Mouse (Mus musculus): ENCODE data around the gene Nol3. TPM values are rescaled to one million over a fixed set of nuclear protein-coding genes. Genes with fewer than 3 reads are reported as not detected.
A peak's percentile ranks its signal among the peaks of the same experiment; 100 is the strongest.
"Not testable (repeated sequence)": the region's sequence is repeated elsewhere in the genome, so short reads cannot be mapped to it uniquely, and the experiment has no call there.

Nol3 gene
- 1.2 and 1.4 TPM in 2 replicates for polyA plus RNA-seq (2015; fragmentation: Nextera tagmentation; extraction: Ambion mirVana)

DNA sequence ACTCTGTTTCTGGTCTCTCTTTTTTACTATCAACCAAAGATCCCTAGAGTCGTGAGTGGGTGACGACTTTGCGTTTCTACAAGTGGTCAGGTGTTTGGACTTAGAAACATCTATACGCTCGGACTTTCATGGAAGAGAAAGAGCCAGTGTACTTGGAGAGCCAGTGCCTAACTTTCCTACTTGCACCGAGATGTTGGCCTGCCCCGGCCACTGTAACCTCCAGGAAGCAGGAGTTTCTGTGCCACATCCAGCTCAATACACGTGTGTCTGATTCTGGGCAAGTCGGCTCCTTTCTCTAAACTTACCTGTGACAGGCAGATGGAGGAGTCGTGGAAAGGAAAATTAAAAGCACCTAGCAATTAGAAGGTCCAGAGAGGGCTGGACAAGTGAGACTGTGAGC is at the start of gene Nol3:
Gene Nol3, plus strand, starts transcription at position 301 of the 400 bp plus-strand sequence.
- peak within 1 kb of the TSS; percentile 41 for H3K9ac ChIP-seq (ENCODE audit: low read length)
- H3K36me3 ChIP-seq (ENCODE audit: control insufficient read depth, insufficient read depth, low read length): no peaks in the 10 kb centered on the region
- H3K27ac ChIP-seq (replicated peaks): no peak within 1 kb of the TSS
- 7% methylated on average over 10 of the region's 10 CpGs for WGBS
- no peaks in the 10 kb centered on the region; the same call in 1 of the 2 replicates for H3K4me1 ChIP-seq (replicated peaks; ENCODE audit: control insufficient read depth, insufficient read depth)
- no peaks in the 10 kb centered on the region for H3K9me3 ChIP-seq (ENCODE audit: control insufficient read depth, low read length)
- ATAC-seq (ENCODE audit: low FRiP score, low TSS enrichment) (no peak), DNase-seq (ENCODE audit: low spot score) (no peak)
- TF ChIP-seq EP300 (optimal IDR thresholded peaks at IDR 0.05) (no peak), CTCF (IDR thresholded peaks at IDR 0.05; ENCODE audit: low read depth) (no peak)
- H3K4me2 ChIP-seq (replicated peaks; ENCODE audit: low read depth): peak within 1 kb of the TSS; percentile 67
- H3K4me3 ChIP-seq (ENCODE audit: low read depth, low read length): peak within 1 kb of the TSS; percentile 40
- H3K27me3 ChIP-seq (ENCODE audit: control insufficient read depth, insufficient read depth, low read length): peaks cover 2% of the 10 kb centered on the region; the same call in 1 of the 2 replicates

- no peak for TF ChIP-seq CTCF (IDR thresholded peaks at IDR 0.05; ENCODE audit: low read depth)
- no peak for TF ChIP-seq EP300 (optimal IDR thresholded peaks at IDR 0.05)
- Histone ChIP-seq H3K9me3 (ENCODE audit: control insufficient read depth, low read length) (no peaks in the 10 kb centered on the region), H3K36me3 (ENCODE audit: control insufficient read depth, insufficient read depth, low read length) (no peaks in the 10 kb centered on the region; the same call in 1 of the 2 replicates), H3K27me3 (ENCODE audit: control insufficient read depth, insufficient read depth, low read length) (no peaks in the 10 kb centered on the region), H3K4me2 (replicated peaks; ENCODE audit: low read depth) (no peak overlapping the region), H3K9ac (ENCODE audit: low read length) (no peak overlapping the region), H3K4me1 (replicated peaks; ENCODE audit: control insufficient read depth, insufficient read depth) (no peaks in the 10 kb centered on the region), H3K4me3 (ENCODE audit: low read depth, low read length) (no peak overlapping the region), H3K27ac (replicated peaks) (no peak overlapping the region; the same call in 1 of the 2 replicates)
- WGBS: 78% methylated on average over 12 of the region's 12 CpGs
- ATAC-seq (ENCODE audit: low FRiP score, low TSS enrichment): no peak
- no peak for DNase-seq (ENCODE audit: low spot score)
These were observed 44.2 kb upstream of the Nol3 start for GRCm38 (mm10) chr8:105231503-105232320.

- H3K27me3 ChIP-seq (ENCODE audit: control insufficient read depth, insufficient read depth, low read length); H3K4me1 ChIP-seq (replicated peaks; ENCODE audit: control insufficient read depth, insufficient read depth); H3K9me3 ChIP-seq (ENCODE audit: control insufficient read depth, low read length); H3K4me2 ChIP-seq (replicated peaks; ENCODE audit: low read depth); H3K9ac ChIP-seq (ENCODE audit: low read length); H3K27ac ChIP-seq (replicated peaks); H3K36me3 ChIP-seq (ENCODE audit: control insufficient read depth, insufficient read depth, low read length); DNase-seq (ENCODE audit: low spot score); H3K4me3 ChIP-seq (ENCODE audit: low read depth, low read length); ATAC-seq (ENCODE audit: low FRiP score, low TSS enrichment): not testable (repeated sequence)
- WGBS: 85% methylated on average over 4 of the region's 4 CpGs
These were observed 43.6 kb upstream of the Nol3 start for GRCm38 (mm10) chr8:105232321-105232693.

DNA sequence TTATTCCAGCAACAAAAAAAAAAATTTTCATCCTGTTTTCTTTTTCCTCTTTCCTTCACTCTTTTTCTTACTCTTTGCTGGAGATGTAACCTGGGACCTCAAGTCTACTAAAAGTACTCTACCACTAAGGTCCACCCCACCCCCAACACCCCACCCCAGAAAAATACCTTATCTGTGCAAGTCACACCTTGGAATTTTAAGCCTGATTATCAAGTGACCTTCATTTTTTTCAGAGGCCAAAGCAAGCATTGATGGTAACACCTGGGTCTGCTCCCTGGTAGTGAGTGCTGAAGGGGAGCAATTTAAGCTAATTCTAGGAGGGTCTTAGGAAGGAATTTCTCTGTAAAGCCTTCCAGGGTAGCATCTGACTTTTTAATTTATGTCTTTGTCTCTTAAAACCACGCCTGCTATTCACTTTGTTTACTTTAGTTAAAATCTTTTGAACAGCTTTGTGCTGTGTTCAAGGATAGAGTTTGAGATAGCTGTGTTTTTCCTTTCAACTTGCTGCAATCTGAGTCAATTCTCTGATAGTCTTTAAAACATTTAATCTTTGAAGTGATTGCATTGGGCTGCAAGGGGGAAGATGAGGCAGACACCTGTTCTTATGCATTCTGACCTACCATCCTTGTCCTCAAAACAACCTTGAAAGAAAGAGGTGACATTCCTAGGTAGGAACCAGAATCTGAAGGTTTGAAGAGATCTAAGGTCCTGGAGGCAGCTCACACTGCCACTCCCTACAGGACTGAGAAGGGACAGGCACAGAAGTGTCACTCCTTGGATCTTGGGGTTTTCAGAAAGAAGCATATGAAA is 42.6 kb upstream of the Nol3 start:
- H3K4me3 ChIP-seq (ENCODE audit: low read depth, low read length): no peak overlapping the region
- H3K4me2 ChIP-seq (replicated peaks; ENCODE audit: low read depth): no peak overlapping the region
- no peaks in the 10 kb centered on the region for H3K4me1 ChIP-seq (replicated peaks; ENCODE audit: control insufficient read depth, insufficient read depth)
- no peak for ATAC-seq (ENCODE audit: low FRiP score, low TSS enrichment)
- WGBS: 24% methylated on average over 1 of the region's 1 CpGs
- no peaks in the 10 kb centered on the region; the same call in 1 of the 2 replicates for H3K36me3 ChIP-seq (ENCODE audit: control insufficient read depth, insufficient read depth, low read length)
- H3K9me3 ChIP-seq (ENCODE audit: control insufficient read depth, low read length): no peaks in the 10 kb centered on the region
- no peak overlapping the region for H3K9ac ChIP-seq (ENCODE audit: low read length)
- TF ChIP-seq EP300 (optimal IDR thresholded peaks at IDR 0.05): no peak
- TF ChIP-seq CTCF (IDR thresholded peaks at IDR 0.05; ENCODE audit: low read depth): no peak
- no peak overlapping the region for H3K27ac ChIP-seq (replicated peaks)
- DNase-seq (ENCODE audit: low spot score): no peak
- H3K27me3 ChIP-seq (ENCODE audit: control insufficient read depth, insufficient read depth, low read length): no peaks in the 10 kb centered on the region

GRCm38 (mm10) chr8:105235206-105235605 is 40.7 kb upstream of the Nol3 start:
- TF ChIP-seq EP300 (optimal IDR thresholded peaks at IDR 0.05) (no peak), CTCF (IDR thresholded peaks at IDR 0.05; ENCODE audit: low read depth) (no peak)
- no peaks in the 10 kb centered on the region for H3K4me1 ChIP-seq (replicated peaks; ENCODE audit: control insufficient read depth, insufficient read depth)
- H3K36me3 ChIP-seq (ENCODE audit: control insufficient read depth, insufficient read depth, low read length): no peaks in the 10 kb centered on the region; the same call in none of the 2 replicates
- no peak overlapping the region for H3K4me3 ChIP-seq (ENCODE audit: low read depth, low read length)
- DNase-seq (ENCODE audit: low spot score): no peak
- no peak for ATAC-seq (ENCODE audit: low FRiP score, low TSS enrichment)
- H3K9me3 ChIP-seq (ENCODE audit: control insufficient read depth, low read length): no peaks in the 10 kb centered on the region
- no peak overlapping the region for H3K27ac ChIP-seq (replicated peaks)
- H3K9ac ChIP-seq (ENCODE audit: low read length): no peak overlapping the region
- 50% methylated on average over 1 of the region's 1 CpGs for WGBS
- no peak overlapping the region for H3K4me2 ChIP-seq (replicated peaks; ENCODE audit: low read depth)
- H3K27me3 ChIP-seq (ENCODE audit: control insufficient read depth, insufficient read depth, low read length): no peaks in the 10 kb centered on the region

All from stomach, postnatal 0 days (tissue).